Mouse (Mus musculus) gastrocnemius, postnatal 36 days (tissue): Measurements from ENCODE around the gene Mtcl1. TPM values are rescaled to one million over a fixed set of nuclear protein-coding genes. Genes with fewer than 3 reads are reported as not detected.

Source experiments
- DNase-seq, 2 experiments: peaks; one replicate each; pipeline ENCODE4 v3.0.0; 2022
- intact Hi-C: fragments of 180-260 bp; cut with DNase I; formaldehyde crosslinking; loops from one replicate; pipeline ENCODE4 v1.15.1; 2025
- total RNA-seq, 2 experiments: library from RNA; stranded (reverse); gene quantifications; 2 replicates each; pipeline ENCODE4 v1.2.3; 2021

Gene Mtcl1
- total RNA-seq, 2 experiments from 2014 or later, result 4.6 to 6.0 TPM

- no peak for DNase-seq
- intact Hi-C loops, result no loop called here
Observed at GRCm38 (mm10) chr17:66369777-66370176, 79.8 kb downstream of the Mtcl1 start.

GRCm38 (mm10) chr17:66368127-66368526 is 81.4 kb downstream of the Mtcl1 start:
- intact Hi-C loops, result no loop called here
- DNase-seq, result no peak

- intact Hi-C loops, result no loop called here
Observed at GRCm38 (mm10) chr17:66365664-66366063, 83.9 kb downstream of the Mtcl1 start.

GRCm38 (mm10) chr17:66365293-66365642 is 84.3 kb downstream of the Mtcl1 start:
- DNase-seq, result no peak
- intact Hi-C loops, result no loop called here

More at GRCm38 (mm10) chr17:66365664-66366063, 83.9 kb downstream of the Mtcl1 start:
- no peak for DNase-seq

- DNase-seq, result peak in 1 of 2 experiments; percentile 53
- intact Hi-C loops, result no loop called here
Observed at GRCm38 (mm10) chr17:66364525-66365292, 84.8 kb downstream of the Mtcl1 start.

GRCm38 (mm10) chr17:66363852-66364524 is 85.6 kb downstream of the Mtcl1 start:
- no peak for DNase-seq
- intact Hi-C loops, result no loop called here

GRCm38 (mm10) chr17:66362287-66363016 is 87.1 kb downstream of the Mtcl1 start:
- intact Hi-C loops, result no loop called here
- DNase-seq, result no peak

GRCm38 (mm10) chr17:66358026-66358978 is 91.2 kb downstream of the Mtcl1 start:
- intact Hi-C loops, result no loop called here
- no peak for DNase-seq

GRCm38 (mm10) chr17:66357171-66358025 is 92.2 kb downstream of the Mtcl1 start:
- intact Hi-C loops, result no loop called here
- no peak for DNase-seq

- intact Hi-C loops, result no loop called here
- DNase-seq, result no peak
Observed at GRCm38 (mm10) chr17:66353907-66354306, 95.6 kb downstream of the Mtcl1 start.

- no peak for DNase-seq
- intact Hi-C loops, result no loop called here
Observed at GRCm38 (mm10) chr17:66352847-66353643, 96.5 kb downstream of the Mtcl1 start.

- no peak for DNase-seq
- intact Hi-C loops, result no loop called here
Observed at GRCm38 (mm10) chr17:66352219-66352618, 97.3 kb downstream of the Mtcl1 start.

- intact Hi-C loops, result no loop called here
- no peak for DNase-seq
Observed at GRCm38 (mm10) chr17:66350689-66351088, 98.9 kb downstream of the Mtcl1 start.

- intact Hi-C loops, result no loop called here
- DNase-seq, result peak in 1 of 2 experiments; percentile 31
Observed at GRCm38 (mm10) chr17:66350127-66350526, 99.4 kb downstream of the Mtcl1 start.

- DNase-seq, result no peak
- intact Hi-C loops, result no loop called here
Observed at GRCm38 (mm10) chr17:66346378-66346777, 103.2 kb downstream of the Mtcl1 start.

- intact Hi-C loops, result no loop called here
- no peak for DNase-seq
Observed at GRCm38 (mm10) chr17:66345680-66346079, 103.9 kb downstream of the Mtcl1 start.

- intact Hi-C loops, result no loop called here
- no peak for DNase-seq
Observed at GRCm38 (mm10) chr17:66342932-66343331, 106.6 kb downstream of the Mtcl1 start.

GRCm38 (mm10) chr17:66341670-66342069 is 107.9 kb downstream of the Mtcl1 start:
- intact Hi-C loops, result no loop called here
- no peak for DNase-seq
